8 mouse cellular contexts compared by ENCODE assay signal in the genomic region with DNA sequence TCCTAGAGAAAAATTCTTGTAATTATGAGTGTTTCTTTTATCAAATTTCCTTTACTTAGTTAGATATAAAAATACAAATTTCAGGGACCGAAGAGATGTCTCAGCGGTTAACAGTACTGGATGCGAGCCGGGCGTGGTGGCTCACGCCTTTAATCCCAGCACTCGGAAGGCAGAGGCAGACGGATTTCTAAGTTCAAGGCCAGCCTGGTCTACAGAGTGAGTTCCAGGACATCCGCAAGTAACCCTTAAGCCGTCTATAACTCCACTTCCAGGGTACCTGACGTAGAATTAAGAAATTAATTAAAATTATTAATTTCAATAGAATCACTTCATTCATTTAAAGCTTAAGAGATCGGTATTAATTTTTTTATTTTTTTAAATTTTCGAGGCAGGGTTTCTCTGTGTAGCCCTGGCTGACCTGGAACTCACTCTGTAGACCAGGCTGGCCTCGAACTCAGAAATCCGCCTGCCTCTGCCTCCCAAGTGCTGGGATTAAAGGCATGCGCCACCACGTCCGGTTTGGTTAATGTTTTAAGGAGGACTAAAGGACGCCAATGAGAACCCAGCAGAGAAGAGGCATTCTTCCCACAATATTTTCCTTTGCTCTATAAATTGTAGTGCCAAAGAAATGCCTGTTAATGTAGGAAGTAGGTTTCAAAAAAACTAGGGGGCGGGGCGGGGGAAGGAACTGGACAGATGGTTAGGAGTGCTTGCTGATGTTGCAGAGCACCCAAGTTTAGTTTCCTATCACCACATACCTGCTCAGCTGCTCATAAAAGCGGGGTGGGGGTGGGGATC. TPM values are rescaled to one million over a fixed set of nuclear protein-coding genes. Genes with fewer than 3 reads are reported as not detected.
DNase-seq lines count a peak whose midpoint lies in the region; ATAC-seq and TF ChIP-seq lines count a peak whose summit lies in the region.

No protein-coding gene starts in this region.

- H3K4me2 ChIP-seq in hindbrain, embryonic 13.5 days, result peak overlapping the region; percentile 49
- H3K4me2 ChIP-seq in midbrain, embryonic 14.5 days (ENCODE audit: low read length), result peak overlapping the region; percentile 62

- peaks cover 2% of the 10 kb centered on the region; the same call in 1 of the 2 replicates for H3K4me1 ChIP-seq in spleen, adult 2 months (ENCODE audit: control insufficient read depth, insufficient read depth, insufficient read length)
- H3K4me1 ChIP-seq in hindbrain, embryonic 13.5 days (replicated peaks), result peaks cover 15% of the 10 kb centered on the region
- H3K4me1 ChIP-seq in midbrain, embryonic 14.5 days (ENCODE audit: control insufficient read depth, insufficient read depth, low read length), result peaks cover 10% of the 10 kb centered on the region; the same call in 1 of the 2 replicates

- H3K36me3 ChIP-seq in spleen, adult 2 months (ENCODE audit: control insufficient read depth, insufficient read depth, low read length), result no peaks in the 10 kb centered on the region
- H3K36me3 ChIP-seq in hindbrain, embryonic 13.5 days, result no peaks in the 10 kb centered on the region
- H3K36me3 ChIP-seq in midbrain, embryonic 14.5 days (ENCODE audit: control insufficient read depth, insufficient read depth, low read length), result no peaks in the 10 kb centered on the region

- no peak for ATAC-seq in hindbrain, embryonic 13.5 days (ENCODE audit: low FRiP score)
- ATAC-seq in midbrain, embryonic 14.5 days (ENCODE audit: low FRiP score, low TSS enrichment), result no peak

- peak overlapping the region; percentile 74 for H3K9ac ChIP-seq in hindbrain, embryonic 13.5 days
- peak overlapping the region; percentile 73; the same call in 1 of the 2 replicates for H3K9ac ChIP-seq in midbrain, embryonic 14.5 days (replicated peaks; ENCODE audit: low read length)

- peak; percentile 42 for DNase-seq in cerebellum, adult 11-12 months
- no peak for DNase-seq in cerebellum, adult 8-10 months
- no peak for DNase-seq in spleen, adult 2 months (ENCODE audit: low read depth in 1 of 2, low spot score in 2 of 2)
- DNase-seq in spleen, postnatal 4 days (ENCODE audit: low spot score in 2 of 2), result no peak
- DNase-seq in midbrain, embryonic 14.5 days, result peak; percentile 47
- DNase-seq in layer of hippocampus, adult 9-10 months (ENCODE audit: low spot score), result no peak
- no peak for DNase-seq in thymus, postnatal 0 days (ENCODE audit: low spot score)

- WGBS in spleen, adult 2 months, result 60% methylated on average over 22 of the region's 22 CpGs
- 67% methylated on average over 22 of the region's 22 CpGs for WGBS in hindbrain, embryonic 13.5 days
- WGBS in midbrain, embryonic 14.5 days, result 68% methylated on average over 22 of the region's 22 CpGs

- H3K4me3 ChIP-seq in spleen, adult 2 months (ENCODE audit: extremely low read depth, insufficient read depth, insufficient read length), result peak overlapping the region; percentile 32; the same call in 1 of the 2 replicates
- H3K4me3 ChIP-seq in hindbrain, embryonic 13.5 days, result peak overlapping the region; percentile 68
- H3K4me3 ChIP-seq in midbrain, embryonic 14.5 days (replicated peaks; ENCODE audit: low read depth, low read length), result peak overlapping the region; percentile 94

- H3K27me3 ChIP-seq in spleen, adult 2 months (ENCODE audit: control insufficient read depth, insufficient read depth, low read length), result no peaks in the 10 kb centered on the region
- H3K27me3 ChIP-seq in hindbrain, embryonic 13.5 days, result no peaks in the 10 kb centered on the region
- H3K27me3 ChIP-seq in midbrain, embryonic 14.5 days (ENCODE audit: control insufficient read depth, insufficient read depth, low read length), result no peaks in the 10 kb centered on the region

- no peak for TF ChIP-seq CTCF in spleen, adult 2 months (IDR thresholded peaks at IDR 0.05; ENCODE audit: extremely low read depth, insufficient read depth, insufficient read length, insufficient replicate concordance)

- H3K27ac ChIP-seq in spleen, adult 2 months (ENCODE audit: insufficient read depth, low read length), result peak overlapping the region; percentile 23
- H3K27ac ChIP-seq in hindbrain, embryonic 13.5 days, result peak overlapping the region; percentile 91
- H3K27ac ChIP-seq in midbrain, embryonic 14.5 days (replicated peaks; ENCODE audit: low read depth, low read length), result peak overlapping the region; percentile 96

- H3K9me3 ChIP-seq in hindbrain, embryonic 13.5 days, result no peaks in the 10 kb centered on the region
- H3K9me3 ChIP-seq in midbrain, embryonic 14.5 days (ENCODE audit: control insufficient read depth, low read length), result no peaks in the 10 kb centered on the region

- TF ChIP-seq POLR2A in spleen, adult 2 months (IDR thresholded peaks at IDR 0.05; ENCODE audit: low read depth, low read length), result no peak

RNA-seq across cellular contexts. Expression of a gene that starts 1.2 kb away (rescaled TPM):
- polyA plus RNA-seq in spleen, adult 2 months (2012; rRNA removed), result 6.5 and 8.7 TPM in 2 replicates
- 114 and 115 TPM in 2 replicates for polyA plus RNA-seq in hindbrain, embryonic 13.5 days (2015; fragmentation: Nextera tagmentation; extraction: Ambion mirVana)
- 101 and 122 TPM in 2 replicates for polyA plus RNA-seq in midbrain, embryonic 14.5 days (2014; fragmentation: Nextera tagmentation; extraction: Ambion mirVana)
- polyA plus RNA-seq in thymus, postnatal 0 days (2015; fragmentation: Nextera tagmentation; extraction: Ambion mirVana), result 37.2 and 46.6 TPM in 2 replicates

RNA-seq across cellular contexts. Expression of a gene that starts 17.5 kb away (rescaled TPM):
- 155 and 165 TPM in 2 replicates for polyA plus RNA-seq in spleen, adult 2 months (2012; rRNA removed)
- 1,071 and 1,119 TPM in 2 replicates for polyA plus RNA-seq in hindbrain, embryonic 13.5 days (2015; fragmentation: Nextera tagmentation; extraction: Ambion mirVana)
- polyA plus RNA-seq in midbrain, embryonic 14.5 days (2014; fragmentation: Nextera tagmentation; extraction: Ambion mirVana), result 1,023 and 1,183 TPM in 2 replicates
- 1,407 and 1,410 TPM in 2 replicates for polyA plus RNA-seq in thymus, postnatal 0 days (2015; fragmentation: Nextera tagmentation; extraction: Ambion mirVana)

Comparison
In these comparisons a context has a peak if more than half of its experiments do, and no peak if none do; other contexts are left out.
1. DNase-seq: peak in cerebellum, adult 11-12 months (single experiment) and midbrain, embryonic 14.5 days (single experiment); none in cerebellum, adult 8-10 months (single experiment), spleen, adult 2 months (0 of 2), spleen, postnatal 4 days (0 of 2), layer of hippocampus, adult 9-10 months (single experiment) and thymus, postnatal 0 days (single experiment).
2. H3K27ac ChIP-seq: peak in every context shown above with its lines; median percentile 96 in midbrain, embryonic 14.5 days; 91 in hindbrain, embryonic 13.5 days; 23 in spleen, adult 2 months.
3. H3K4me3 ChIP-seq: peak in every context shown above with its lines; median percentile 94 in midbrain, embryonic 14.5 days; 68 in hindbrain, embryonic 13.5 days; 32 in spleen, adult 2 months.